Mouse (Mus musculus): ENCODE measurements around the gene Epas1. TPM values are rescaled to one million over a fixed set of nuclear protein-coding genes. Genes with fewer than 3 reads are reported as not detected.

The Epas1 gene
- total RNA-seq, 2 experiments from 2014 or later: 165 to 202 TPM

DNA sequence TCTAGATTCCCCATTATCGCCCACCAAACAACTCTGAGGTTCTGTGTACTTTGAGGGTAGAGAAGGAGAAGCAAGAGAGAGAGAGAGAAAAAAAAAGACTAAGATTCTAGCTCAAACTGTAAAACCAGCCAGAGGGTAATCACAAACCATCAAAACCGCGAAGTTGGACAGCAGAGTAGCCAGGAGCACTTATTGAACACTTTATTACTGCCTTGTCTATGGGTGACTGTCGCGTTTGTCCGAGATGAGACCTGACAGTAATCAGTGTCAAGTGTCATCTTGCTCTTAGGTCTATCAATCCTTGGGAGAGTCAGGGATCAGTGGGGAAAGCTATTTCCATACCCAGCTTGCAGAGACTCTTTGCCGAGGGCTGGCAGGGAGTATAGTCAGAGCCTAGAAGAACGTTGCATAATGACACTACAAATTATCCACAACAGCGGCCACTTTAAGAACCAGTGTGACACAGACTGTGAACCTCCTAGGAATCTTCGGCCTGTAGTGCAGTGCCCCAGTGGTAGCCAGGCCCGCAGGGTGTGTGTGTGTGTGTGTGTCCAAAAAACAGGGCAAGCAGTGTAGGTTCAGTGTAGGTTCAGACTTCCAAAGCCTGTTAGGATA is 2.2 kb downstream of the Epas1 start:
- DNase-seq: no peak

DNA sequence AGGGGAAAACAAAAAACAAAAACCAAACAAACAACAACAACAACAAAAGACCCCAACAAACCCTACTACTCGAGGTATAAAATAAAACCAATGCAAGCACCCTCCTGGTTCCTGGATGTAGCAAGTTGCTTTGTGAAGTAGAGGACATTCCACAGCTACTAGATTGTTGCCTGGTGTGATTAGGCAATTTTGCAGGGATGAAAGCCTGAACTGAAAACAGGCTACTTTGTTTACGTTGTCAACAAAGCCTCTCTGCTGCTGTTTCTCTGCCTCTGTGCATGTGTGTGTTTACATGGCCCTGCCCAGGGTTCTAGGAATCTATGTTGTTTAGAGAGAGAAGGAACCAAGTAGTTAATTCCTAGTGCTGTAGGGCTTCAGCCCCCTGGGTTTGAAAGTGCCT is 4.1 kb downstream of the Epas1 start:
- no peak for DNase-seq

DNA sequence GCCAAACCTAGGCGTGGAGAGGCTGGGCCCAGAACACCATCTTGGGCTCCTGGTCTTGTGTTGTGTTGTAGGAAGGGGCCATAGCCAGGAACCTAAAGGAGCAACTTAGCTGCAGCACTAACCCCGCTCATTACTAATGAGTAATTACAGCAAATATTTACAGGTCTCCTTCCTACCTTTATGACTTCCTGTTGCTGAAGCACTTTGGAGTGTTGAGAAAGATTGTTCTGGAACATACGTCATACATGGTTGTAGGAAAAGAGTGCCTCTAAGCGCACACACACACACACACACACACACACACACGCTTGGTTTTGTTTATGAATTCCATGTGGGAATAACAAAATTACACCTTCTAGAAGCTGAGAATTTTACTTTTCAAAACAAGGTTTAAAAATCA is 8.4 kb downstream of the Epas1 start:
- no peak for DNase-seq

DNA sequence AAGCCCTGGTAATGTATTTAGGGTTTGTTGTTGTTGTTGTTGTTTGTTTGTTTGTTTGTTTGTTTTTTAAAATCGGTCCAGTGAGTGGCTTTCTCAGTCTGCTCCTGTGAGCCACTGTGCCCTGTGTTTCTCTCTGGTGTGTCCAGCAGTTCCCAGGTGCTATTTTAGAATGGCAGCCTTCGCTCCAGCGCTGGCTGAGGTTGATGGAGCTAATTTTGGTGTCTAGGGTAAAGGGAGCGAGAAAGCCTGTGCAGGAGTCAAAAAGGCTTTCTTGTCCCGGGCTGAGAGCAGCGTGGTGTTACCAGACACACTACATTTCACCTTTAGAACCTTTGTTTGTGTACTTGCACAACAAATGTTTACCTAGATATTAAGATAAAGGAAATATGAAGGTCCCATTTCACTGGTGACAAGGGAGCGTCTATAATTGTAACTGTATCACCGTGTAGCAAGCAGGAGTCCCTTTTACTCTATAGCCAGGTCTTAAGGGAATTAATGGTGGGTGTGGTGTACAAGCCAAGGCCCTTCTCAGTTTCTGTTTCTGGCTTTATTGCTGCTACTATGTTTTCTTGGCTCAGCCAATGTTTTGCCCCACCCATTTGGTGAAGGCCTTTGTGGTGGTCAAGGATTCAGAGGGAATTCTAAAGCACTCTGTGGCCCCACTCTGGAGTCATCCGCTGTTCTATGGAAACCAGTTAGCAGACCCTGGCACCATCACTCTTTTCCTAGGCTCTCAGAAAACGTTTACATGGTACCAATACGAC is 9.2 kb downstream of the Epas1 start:
- DNase-seq: no peak

DNA sequence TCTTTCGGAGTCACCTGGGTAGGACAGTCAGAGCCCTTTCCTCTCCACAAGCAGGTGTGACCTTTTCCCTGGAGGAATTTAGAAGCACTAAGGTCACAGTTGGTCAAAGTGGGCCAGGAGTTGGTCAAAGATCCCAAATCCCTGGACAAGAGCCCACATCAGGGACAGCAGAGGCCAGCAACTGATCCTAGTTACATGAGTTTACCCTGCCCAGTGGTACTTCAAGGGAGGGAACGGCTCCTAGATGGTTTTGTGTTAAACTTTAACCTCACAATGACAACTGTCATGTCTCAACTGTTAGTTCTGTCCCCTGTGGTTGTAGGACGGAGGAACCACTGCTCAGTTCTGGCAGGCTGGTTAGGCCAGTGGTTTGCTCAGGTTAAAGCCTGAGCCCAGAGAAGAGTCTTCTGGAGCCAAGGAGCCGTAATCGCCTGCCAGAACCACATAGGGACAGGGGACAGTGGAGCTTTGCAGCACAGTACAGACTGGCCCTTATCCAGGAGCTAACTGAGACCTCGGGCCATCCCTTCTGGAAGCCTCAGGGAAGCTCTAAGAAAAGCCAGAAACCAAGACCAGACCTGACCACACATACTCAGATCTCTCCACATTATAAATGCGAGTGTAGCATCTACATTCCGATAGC is 12.4 kb downstream of the Epas1 start:
- no peak for DNase-seq

DNA sequence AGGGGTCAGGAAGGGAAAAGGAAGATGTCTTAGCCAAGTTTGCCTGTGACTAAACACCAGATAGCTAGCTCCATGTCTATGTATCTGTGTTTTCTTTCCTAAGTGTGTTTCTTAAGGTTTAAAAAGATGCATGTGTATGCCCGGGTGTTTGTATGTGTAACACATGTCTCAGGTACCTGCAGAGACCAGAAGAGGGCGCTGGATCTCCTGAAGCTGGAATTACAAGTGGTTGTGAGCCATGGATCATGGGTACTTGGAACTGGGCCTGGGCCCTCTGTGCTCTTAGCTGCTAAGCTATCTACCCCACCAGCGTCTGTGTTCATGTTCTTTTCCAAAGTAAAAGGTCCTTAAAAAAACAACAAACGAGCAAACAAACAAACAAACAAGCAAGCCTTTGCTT is 12.9 kb downstream of the Epas1 start:
- no peak for DNase-seq

DNA sequence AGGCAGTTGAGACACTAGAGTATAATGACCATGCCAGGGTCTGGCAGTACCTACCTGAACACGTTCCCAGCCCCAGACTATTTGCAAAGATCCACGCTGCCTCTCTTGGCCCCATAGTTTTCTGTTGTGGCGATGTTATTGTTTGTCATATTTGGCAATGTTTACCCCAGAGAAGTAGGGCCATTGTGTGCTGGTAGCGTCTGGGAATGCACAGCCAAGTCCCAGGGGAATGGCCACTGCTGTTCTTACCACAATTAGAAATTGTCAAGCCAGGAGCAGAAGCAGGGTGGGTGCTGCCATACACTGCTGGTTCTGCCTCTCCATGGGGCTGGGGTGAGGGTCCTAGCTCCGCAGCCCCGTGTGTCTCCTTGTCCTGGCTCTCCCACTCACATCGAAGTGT is 15.1 kb downstream of the Epas1 start:
- no peak for DNase-seq

DNA sequence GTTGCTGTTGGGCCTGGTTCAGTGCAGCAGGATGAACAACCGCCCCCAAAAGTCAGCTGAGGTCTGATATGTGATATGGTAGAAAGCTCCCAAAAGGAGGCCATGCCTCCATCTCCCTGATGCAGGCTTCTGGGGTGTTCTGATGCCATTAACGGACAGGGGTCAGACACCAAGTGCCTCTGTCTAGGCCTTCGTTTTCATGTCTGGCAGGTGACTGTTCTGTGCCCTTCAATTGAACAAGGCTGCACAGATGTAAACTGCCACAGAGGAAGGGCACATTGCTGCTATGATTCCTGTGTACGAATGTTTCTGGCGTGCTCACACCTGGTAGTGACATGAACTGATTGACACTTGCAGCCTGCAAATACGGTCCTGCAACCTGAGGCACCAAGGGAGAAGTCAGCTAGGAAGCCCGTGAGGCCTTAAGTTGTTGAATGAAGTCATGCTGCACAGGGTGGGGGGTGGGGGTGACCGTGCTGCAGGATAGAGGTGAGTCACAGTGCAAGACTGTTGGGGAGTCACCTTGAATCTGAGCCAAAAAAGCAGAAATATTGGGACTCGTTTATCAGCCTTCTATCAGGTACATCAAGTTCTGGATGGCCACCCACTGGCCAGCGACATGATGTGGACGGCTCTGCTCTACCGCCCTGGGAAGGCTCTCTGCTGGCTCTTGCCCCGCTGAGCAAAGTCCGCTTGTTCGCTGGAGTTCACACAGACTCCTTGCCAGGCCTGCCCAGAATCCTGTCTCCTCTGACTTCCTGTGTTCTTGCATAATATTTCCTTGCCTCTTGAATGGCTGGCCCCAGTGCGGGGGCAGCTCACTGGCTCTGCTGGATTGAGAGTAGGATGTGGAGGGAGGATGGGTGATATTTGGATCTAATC is 16.1 kb downstream of the Epas1 start:
- DNase-seq: peak; percentile 83 to 86

DNA sequence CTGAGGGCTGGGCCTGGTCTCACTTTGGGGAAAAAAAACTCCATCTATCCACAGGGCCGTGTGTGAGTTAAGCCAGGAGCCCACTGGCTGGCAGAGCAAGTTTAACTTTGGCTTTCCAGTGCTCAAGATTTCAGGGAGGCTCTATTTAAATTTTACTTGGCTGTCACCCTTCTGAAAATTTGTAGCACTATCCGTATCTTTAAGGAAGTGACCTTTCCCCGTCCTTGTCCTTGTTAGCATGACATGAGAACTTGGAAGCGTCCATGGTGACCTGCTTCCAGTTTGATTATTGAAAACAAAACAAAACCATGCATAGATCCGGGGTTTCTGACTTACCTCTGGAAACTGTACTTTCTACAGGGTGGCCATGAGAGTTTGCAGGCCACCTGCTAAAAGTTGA is 17.3 kb downstream of the Epas1 start:
- DNase-seq: peak; percentile 23 to 35

DNA sequence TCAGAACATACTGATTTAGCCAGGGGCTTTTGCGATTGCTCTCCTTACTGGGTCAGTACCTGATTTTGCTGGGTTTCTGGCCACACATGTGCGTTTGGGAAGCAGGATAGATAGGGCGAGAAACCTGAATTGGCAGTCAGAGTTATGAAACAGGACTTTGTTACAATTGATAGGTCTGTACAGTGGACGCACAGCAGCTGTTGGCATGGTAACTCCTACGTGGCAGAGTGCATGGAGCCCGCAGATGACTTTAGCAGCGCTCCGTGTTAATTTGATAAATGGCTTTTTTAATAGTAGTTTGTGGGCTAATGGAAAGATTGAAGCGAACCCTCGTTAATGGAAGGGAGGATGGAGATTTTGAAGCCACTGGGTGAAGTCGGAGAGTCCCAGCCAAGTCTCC is 18.5 kb downstream of the Epas1 start:
- DNase-seq: no peak

DNA sequence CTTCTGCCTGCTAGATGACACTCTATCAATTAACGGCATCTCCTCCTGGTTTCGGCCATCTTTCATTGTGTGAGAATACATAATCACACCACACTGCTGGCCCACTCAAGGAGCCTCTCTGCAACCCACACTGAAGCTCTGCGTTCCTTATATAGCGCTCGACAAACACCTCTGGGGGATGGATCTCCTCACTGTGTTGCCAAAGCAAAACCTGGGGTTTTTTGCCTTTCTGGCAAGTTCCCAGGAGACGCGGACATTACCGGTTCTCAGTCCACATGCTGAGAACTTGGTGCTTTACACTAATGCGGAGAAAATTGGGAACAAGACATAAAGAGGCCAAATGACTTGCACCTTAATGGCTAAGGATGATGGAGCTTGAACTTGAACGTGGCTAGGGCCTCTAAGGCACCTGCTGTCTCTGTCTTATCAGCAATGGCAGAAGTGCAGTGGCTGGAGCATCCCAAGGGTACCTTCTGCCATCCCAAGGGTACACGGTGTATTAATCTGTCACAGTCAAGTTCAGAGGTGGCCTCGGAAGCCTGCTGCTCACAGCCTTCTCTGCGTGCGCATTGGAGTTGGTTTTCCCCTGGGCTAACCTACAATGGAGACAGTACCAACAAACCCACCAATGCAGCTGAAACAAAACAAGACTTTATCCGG is 19.6 kb downstream of the Epas1 start:
- no peak for DNase-seq

DNA sequence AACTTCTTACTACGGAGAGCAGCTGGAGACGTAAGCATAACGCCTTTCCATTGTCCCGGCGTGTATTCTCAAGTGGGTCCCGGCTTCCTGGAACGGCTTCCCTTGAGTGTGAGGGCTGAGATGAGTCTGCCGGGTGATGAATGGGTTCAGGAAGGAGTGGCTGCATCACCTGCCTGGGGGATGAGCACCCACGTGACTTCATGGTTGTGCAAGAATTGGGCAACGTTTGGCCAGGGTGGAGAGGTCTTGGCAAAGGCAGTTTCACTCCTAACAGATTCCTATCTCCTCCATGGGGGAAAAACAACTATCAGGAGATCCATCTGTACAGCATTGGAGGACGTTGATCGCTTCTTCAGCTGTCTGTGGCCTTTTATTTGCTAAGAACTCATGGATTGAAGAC is 23.0 kb downstream of the Epas1 start:
- DNase-seq: peak; percentile 52 to 64

DNA sequence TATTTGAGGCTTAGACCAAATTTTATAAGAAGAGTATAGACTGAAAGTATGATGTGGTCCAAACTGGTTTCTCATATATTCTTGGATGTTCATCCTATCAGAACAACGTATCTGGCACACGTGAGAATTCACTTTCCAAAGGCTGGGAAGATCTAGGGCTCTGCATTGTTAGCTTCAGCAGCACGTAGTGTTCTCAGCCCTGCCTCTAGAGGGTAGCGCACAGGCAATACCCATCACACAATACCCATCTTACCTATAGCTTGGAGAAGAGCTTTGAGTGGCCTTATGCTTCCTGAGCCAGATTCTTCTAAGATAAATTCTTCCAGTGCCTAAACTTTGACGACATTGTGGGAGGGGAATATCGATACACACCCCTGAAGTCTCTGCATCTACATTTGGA is 24.6 kb downstream of the Epas1 start:
- DNase-seq: no peak

DNA sequence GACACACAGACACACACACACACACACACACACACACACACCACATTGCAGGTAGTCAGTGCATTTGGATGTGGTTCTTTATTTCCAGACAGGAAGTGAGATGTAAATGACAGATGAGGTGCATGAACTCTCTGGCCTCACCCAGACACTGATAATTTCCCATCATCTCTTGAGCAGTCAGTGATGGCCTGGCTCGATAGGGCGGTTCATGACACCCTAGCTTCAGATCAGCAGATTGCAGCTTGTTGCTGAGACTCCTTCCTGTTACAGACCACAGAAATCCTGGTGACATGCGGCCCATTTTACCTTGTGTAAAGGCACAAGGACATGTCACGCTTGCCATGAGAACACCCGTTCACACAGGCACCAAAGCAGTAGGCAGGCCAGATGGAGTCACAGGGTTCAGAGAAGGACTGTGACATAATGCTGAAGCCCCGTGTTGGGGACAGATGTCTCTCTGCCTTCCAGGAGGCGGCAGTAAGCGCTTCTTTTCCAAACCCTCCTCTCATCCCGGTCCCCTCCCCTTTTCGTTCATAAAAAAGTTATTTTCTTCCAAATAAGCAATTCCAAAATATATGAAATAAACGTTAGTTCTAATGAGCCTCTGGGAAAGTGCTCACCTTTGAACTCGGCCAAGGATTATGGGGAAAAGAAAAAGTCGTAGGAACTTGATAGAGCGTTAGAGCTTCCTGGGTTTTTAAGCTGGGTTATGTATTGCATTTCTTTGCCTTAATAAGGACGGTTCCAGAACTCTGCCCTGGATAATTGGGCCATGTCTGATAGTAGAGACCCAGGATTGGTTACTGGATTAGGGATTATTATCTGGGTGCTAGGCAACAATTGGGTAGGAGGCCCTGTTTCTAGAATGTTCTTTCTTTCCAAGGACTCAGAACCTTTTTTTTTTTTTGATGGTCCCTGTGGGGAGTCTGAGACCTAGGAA is 26.0 kb downstream of the Epas1 start:
- no peak for DNase-seq

DNA sequence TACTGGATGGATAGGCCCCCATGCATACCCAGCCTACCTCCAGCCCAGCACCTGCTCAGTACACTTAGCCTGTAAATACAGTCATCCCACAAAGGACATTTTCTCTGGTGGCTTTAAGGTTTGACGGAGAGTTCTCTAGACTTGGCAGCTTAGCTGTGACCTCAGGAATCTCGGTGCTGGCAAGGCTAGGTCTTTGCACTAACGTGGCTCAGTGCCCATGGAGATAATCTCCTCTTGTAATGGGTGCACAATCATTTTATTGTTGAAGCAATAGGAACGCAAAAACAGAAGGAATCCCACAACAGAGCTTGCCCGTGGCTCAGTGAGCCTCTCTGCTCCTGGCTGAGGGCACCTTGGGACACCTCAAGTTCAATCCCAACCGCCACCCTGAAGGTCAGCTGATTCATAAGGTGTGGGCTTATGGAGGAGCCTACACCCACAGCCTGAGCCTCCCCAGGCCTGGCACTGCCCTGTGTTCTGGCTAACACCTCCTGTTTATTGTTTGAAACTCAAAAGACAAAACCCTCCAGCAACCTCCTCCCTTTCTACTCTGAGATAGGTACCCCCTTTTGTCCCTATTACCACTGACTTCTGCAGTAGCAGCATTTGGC is 27.3 kb downstream of the Epas1 start:
- peak; percentile 54 to 56 for DNase-seq

DNA sequence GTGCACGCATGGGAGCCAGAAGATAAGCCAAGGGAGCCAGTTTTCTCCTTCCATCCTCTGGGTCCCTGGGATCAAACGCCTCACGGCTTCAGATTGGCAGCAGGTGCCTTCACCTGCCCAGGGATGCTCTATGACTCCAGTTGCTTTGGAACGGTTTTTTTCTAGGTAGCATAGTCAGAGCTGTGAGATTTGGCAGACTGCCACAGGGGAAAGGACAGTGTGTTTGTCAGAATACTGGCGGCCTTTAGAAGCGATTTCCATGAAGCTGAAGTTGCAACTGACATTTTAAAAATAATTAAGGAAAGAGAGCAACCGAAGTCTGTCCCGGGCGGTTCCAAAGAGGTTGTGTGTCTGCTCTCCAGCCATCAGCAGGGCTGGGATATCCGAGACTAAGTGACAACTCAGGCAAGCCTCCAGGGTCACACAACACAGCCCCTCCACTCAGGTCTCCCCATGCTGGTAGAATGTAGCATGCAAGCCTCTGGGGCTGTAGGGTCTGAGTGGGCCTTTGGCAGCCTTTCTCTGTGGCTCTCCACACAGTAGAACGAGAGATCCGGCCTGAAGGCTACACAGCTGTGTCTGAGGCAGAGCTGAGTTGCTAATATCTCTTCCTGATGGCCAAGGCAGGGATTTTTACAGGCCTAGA is 28.4 kb downstream of the Epas1 start:
- peak; percentile 77 to 81 for DNase-seq

DNA sequence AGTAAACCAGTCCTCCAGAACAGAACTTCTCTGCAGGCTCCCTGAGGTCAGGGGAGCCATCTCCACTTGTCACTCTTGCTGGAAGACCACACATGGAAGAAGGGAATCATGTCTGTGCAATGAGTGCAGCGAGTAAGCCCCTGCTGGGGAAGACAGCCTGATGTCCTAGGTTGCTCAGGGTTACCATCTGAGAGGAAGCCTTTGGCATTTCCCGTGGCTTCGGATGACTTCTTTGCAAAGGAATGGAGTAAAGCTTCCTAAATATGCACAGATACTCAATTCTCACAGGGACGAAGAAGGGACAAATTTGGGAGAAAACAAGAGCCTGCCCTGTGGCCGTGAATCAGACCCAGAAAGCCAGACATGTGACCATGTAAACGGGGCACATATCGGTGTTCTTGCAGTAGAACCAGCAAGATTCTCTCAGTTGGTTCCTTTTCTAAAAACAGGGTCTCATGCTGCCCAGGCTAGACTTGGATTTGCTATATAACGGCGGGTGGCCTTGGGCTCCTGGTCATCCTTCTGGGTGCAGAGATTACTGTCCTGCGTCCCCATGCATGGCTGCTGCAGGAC is 31.0 kb downstream of the Epas1 start:
- no peak for DNase-seq

DNA sequence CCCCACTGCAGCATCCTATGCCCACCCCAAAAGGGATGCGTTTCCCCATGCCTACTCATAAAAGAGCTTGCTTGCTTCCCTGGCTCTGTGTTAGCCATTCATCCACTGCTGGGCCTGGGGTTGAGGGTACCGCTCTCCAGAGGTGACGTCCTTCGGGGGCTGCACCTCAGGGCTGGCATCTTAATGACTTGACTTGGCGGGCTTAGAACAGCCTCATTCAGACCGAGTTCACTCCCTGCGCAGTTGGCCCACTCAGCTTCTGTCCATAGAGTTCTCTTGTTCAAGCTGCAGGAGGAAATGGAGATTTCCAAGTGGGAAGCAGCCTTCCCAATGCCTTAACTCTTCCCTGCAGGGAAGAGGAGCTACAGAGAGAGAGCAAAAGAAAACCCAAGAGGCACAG is 32.1 kb downstream of the Epas1 start:
- DNase-seq: no peak

DNA sequence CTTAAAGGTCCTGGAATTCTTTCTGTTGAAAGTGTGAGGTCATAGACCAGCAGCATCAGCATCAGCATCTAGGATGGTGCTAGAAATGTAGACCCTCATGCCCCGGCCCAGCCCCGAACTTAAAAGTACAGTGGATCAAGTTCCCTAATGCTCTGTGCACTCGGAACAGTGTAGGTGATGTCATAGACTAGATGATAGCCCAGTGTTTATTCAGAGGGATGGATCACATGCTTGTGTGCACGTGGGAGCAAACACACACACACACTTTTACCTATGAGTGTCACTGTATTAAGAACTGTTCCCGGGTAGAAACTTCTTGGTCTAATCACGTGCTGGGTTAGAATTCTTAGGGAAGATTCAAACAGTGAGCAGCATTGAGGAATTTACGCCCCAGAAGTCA is 33.0 kb downstream of the Epas1 start:
- no peak for DNase-seq

DNA sequence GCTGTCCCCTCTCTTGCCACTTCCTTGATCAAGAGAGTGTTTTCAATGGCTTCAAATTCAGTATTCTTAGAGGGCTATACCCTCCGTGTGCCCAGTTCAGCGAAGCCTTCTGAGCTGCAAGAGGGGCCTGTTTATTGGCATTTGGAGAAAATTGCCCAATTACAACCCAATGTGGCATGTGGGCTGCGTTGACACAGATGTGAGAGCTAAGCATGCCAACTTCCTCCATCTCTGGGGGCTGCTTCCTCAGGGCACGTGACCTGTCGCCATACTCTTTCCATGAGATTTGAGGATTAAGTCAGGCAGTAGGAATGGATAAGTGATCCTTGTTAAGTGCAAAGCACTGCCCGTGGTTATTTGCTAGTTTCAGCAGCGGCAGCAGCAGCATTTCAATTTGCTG is 34.3 kb downstream of the Epas1 start:
- no peak for DNase-seq
